Mouse (Mus musculus) embryo, embryonic 11 days (tissue): Measurements from ENCODE around the gene Irf2bp2.

Experiments used
- DNase-seq: peaks from one replicate; pipeline ENCODE4 v3.0.0-alpha.2; 2015

The Irf2bp2 gene

GRCm38 (mm10) chr8:126585561-126586031 lies 8.2 kb downstream of the Irf2bp2 start:
- no peak for DNase-seq

GRCm38 (mm10) chr8:126584844-126585231 lies 8.9 kb downstream of the Irf2bp2 start:
- no peak for DNase-seq

- DNase-seq = peak; percentile 96
Measured at GRCm38 (mm10) chr8:126583971-126584843, 9.6 kb downstream of the Irf2bp2 start.

- peak; percentile 70 for DNase-seq
Measured at GRCm38 (mm10) chr8:126583534-126583933, 10.3 kb downstream of the Irf2bp2 start.

- DNase-seq = no peak
Measured at GRCm38 (mm10) chr8:126583018-126583417, 10.8 kb downstream of the Irf2bp2 start.

- peak; percentile 66 for DNase-seq
Measured at GRCm38 (mm10) chr8:126582509-126582908, 11.3 kb downstream of the Irf2bp2 start.

GRCm38 (mm10) chr8:126581662-126582061 lies 12.1 kb downstream of the Irf2bp2 start:
- no peak for DNase-seq

- DNase-seq = no peak
Measured at GRCm38 (mm10) chr8:126580826-126581225, 13.0 kb downstream of the Irf2bp2 start.

- no peak for DNase-seq
Measured at GRCm38 (mm10) chr8:126580086-126580485, 13.7 kb downstream of the Irf2bp2 start.

- DNase-seq = no peak
Measured at GRCm38 (mm10) chr8:126578641-126579040, 15.1 kb downstream of the Irf2bp2 start.

GRCm38 (mm10) chr8:126576919-126577318 lies 16.9 kb downstream of the Irf2bp2 start:
- no peak for DNase-seq

- DNase-seq = no peak
Measured at GRCm38 (mm10) chr8:126576086-126576485, 17.7 kb downstream of the Irf2bp2 start.

GRCm38 (mm10) chr8:126574882-126575637 lies 18.7 kb downstream of the Irf2bp2 start:
- no peak for DNase-seq

GRCm38 (mm10) chr8:126573878-126574277 lies 19.9 kb downstream of the Irf2bp2 start:
- no peak for DNase-seq

- DNase-seq = no peak
Measured at GRCm38 (mm10) chr8:126573079-126573694, 20.6 kb downstream of the Irf2bp2 start.

GRCm38 (mm10) chr8:126571065-126571660 lies 22.6 kb downstream of the Irf2bp2 start:
- no peak for DNase-seq

- no peak for DNase-seq
Measured at GRCm38 (mm10) chr8:126570521-126571040, 23.2 kb downstream of the Irf2bp2 start.

GRCm38 (mm10) chr8:126570046-126570445 lies 23.7 kb downstream of the Irf2bp2 start:
- DNase-seq = peak; percentile 41

GRCm38 (mm10) chr8:126569638-126570037 lies 24.1 kb downstream of the Irf2bp2 start:
- no peak for DNase-seq

GRCm38 (mm10) chr8:126567674-126568073 lies 26.1 kb downstream of the Irf2bp2 start:
- no peak for DNase-seq

GRCm38 (mm10) chr8:126566446-126567062 lies 27.2 kb downstream of the Irf2bp2 start:
- peak; percentile 74 for DNase-seq

- no peak for DNase-seq
Measured at GRCm38 (mm10) chr8:126565954-126566445, 27.8 kb downstream of the Irf2bp2 start.
